In the genomic region with DNA sequence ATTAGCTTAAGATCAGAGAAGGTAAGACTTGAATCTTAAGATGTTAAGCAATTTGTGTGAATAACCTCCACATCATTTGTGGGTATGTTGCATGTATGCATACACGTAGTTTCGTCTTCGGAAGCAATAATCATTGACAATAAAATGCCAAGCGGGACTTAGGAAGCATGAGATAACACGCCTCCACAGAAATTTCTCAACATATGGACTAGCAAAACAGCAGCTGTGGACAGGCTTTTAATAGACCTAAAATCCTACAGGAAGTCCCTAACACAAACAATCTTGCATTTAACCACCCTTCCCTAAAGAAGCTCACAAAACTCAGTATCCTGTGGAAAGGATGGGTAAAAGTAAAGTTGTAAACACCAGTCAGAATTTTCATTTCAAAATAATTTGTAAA, we compare ENCODE assay signal across 26 mouse cellular contexts.
DNase-seq lines count a peak whose midpoint lies in the region; ATAC-seq and TF ChIP-seq lines count a peak whose summit lies in the region.
"Had no signal": no experiment of that assay in that cellular context is flagged by ENCODE, and none has a peak within 500 bp of the region (broad histone marks: within the 10 kb centered on the region; RNA-seq: fewer than 3 reads in every experiment).

No protein-coding gene starts in this region.

- no peaks in the 10 kb centered on the region for H3K36me3 ChIP-seq in forebrain, postnatal 0 days (ENCODE audit: insufficient read depth)
- no peaks in the 10 kb centered on the region for H3K36me3 ChIP-seq in forebrain, embryonic 13.5 days (ENCODE audit: poor library complexity, severe bottlenecking)
- H3K36me3 ChIP-seq: forebrain, embryonic 10.5 days; heart, embryonic 12.5 days; heart, embryonic 15.5 days; hindbrain, embryonic 10.5 days; hindbrain, embryonic 13.5 days had no signal

- no peaks in the 10 kb centered on the region for H3K9me3 ChIP-seq in forebrain, postnatal 0 days (ENCODE audit: low read length)
- no peaks in the 10 kb centered on the region; the same call in 1 of the 2 replicates for H3K9me3 ChIP-seq in forebrain, embryonic 13.5 days (replicated peaks)
- H3K9me3 ChIP-seq: heart, embryonic 15.5 days; hindbrain, embryonic 13.5 days had no signal

- no peak for ATAC-seq in forebrain, postnatal 0 days
- ATAC-seq in forebrain, embryonic 13.5 days: no peak
- ATAC-seq: activated CD4-positive, CD25-positive, alpha-beta regulatory T cell, adult 4 months; forebrain, embryonic 14.5 days; hindbrain, embryonic 16.5 days had no signal

- no peak overlapping the region for H3K27ac ChIP-seq in forebrain, postnatal 0 days (ENCODE audit: low read depth, low read length)
- H3K27ac ChIP-seq in forebrain, embryonic 13.5 days: no peak overlapping the region
- H3K27ac ChIP-seq: gastrocnemius, adult 2 months; heart, embryonic 15.5 days; hindbrain, embryonic 10.5 days; hindbrain, embryonic 13.5 days had no signal

- 85% methylated on average over 5 of the region's 5 CpGs for WGBS in forebrain, postnatal 0 days
- WGBS in forebrain, embryonic 13.5 days: 92% methylated on average over 5 of the region's 5 CpGs

- no peak overlapping the region for H3K4me2 ChIP-seq in forebrain, postnatal 0 days (ENCODE audit: low read depth)
- H3K4me2 ChIP-seq in forebrain, embryonic 13.5 days: no peak overlapping the region
- H3K4me2 ChIP-seq: heart, embryonic 12.5 days; heart, embryonic 15.5 days; hindbrain, embryonic 13.5 days had no signal

- H3K9ac ChIP-seq in forebrain, postnatal 0 days: no peak overlapping the region
- H3K9ac ChIP-seq in forebrain, embryonic 13.5 days: no peak overlapping the region
- H3K9ac ChIP-seq: heart, embryonic 12.5 days; heart, embryonic 15.5 days; hindbrain, embryonic 13.5 days had no signal

- peaks cover 3% of the 10 kb centered on the region; the same call in 1 of the 2 replicates for H3K4me1 ChIP-seq in forebrain, postnatal 0 days (ENCODE audit: insufficient read depth)
- H3K4me1 ChIP-seq in forebrain, embryonic 13.5 days: peaks cover 19% of the 10 kb centered on the region
- H3K4me1 ChIP-seq: heart, embryonic 12.5 days; heart, embryonic 15.5 days had no signal

- H3K27me3 ChIP-seq in forebrain, postnatal 0 days (ENCODE audit: insufficient read depth, low read length): no peaks in the 10 kb centered on the region
- H3K27me3 ChIP-seq in forebrain, embryonic 13.5 days: no peaks in the 10 kb centered on the region
- H3K27me3 ChIP-seq: heart, embryonic 12.5 days; heart, embryonic 15.5 days; hindbrain, embryonic 13.5 days had no signal

- no peak for TF ChIP-seq CTCF in forebrain, postnatal 0 days (IDR thresholded peaks at IDR 0.05; ENCODE audit: low read depth)

- peak; percentile 26 for DNase-seq in forebrain, postnatal 0 days
- peak; percentile 8 for DNase-seq in layer of hippocampus, adult 9-11 months
- no peak for DNase-seq in layer of hippocampus, postnatal 10 days (ENCODE audit: low spot score in 2 of 2)
- peak; percentile 10 for DNase-seq in right cerebral cortex, adult 18-20 months
- DNase-seq in right cerebral cortex, postnatal 4 days: no peak
- peak; percentile 68 for DNase-seq in brain, adult 2 months (ENCODE audit: low read depth, low spot score)
- DNase-seq in thymus, postnatal 10 days (ENCODE audit: low spot score in 2 of 2): no peak
- DNase-seq: adrenal gland, adult 8-10 months; adrenal gland, postnatal 25 days; cerebellum, adult 18-20 months; cerebellum, adult 9-10 months; cerebellum, postnatal 14 days; gastrocnemius, adult 2 months; gastrocnemius, postnatal 14 days; heart, adult 18-20 months; heart, postnatal 10 days; heart, postnatal 36 days had no signal

- no peak overlapping the region for H3K4me3 ChIP-seq in forebrain, postnatal 0 days (ENCODE audit: low read depth, low read length)
- no peak overlapping the region for H3K4me3 ChIP-seq in forebrain, embryonic 13.5 days
- H3K4me3 ChIP-seq: forebrain, embryonic 10.5 days; gastrocnemius, adult 2 months; heart, embryonic 12.5 days; heart, embryonic 15.5 days; hindbrain, embryonic 10.5 days; hindbrain, embryonic 13.5 days had no signal

Comparison
In these comparisons a context has a peak if more than half of its experiments do, and no peak if none do; other contexts are left out.
1. DNase-seq: peak in forebrain, postnatal 0 days (single experiment), layer of hippocampus, adult 9-11 months (single experiment), right cerebral cortex, adult 18-20 months (single experiment) and brain, adult 2 months (single experiment); none in layer of hippocampus, postnatal 10 days (0 of 2), right cerebral cortex, postnatal 4 days (single experiment) and thymus, postnatal 10 days (0 of 2).